Comparison of ENCODE assay signal across 41 mouse cellular contexts in the genomic region with DNA sequence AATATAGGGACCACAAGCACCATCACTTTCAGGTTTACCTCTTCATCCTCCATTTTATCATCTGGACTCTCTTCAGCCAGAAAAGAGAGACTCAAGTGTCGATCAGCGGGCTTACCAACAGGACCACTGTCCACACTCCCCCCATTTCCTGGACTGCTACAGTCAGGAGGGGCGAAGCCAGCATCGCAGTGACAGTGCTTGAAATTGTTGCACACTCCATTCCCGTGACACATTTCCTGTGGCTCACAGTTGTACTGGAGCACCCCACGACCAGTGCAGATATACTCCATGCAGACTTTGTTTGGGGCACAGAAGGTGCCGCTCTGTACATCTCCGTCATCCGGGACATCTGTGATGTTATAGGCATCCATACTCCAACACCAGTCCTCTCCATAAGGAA. TPM values are rescaled to one million over a fixed set of nuclear protein-coding genes. Genes with fewer than 3 reads are reported as not detected.
"Had no signal": no experiment of that assay in that cellular context is flagged by ENCODE, and none has a peak within 500 bp of the region (broad histone marks: within the 10 kb centered on the region; RNA-seq: fewer than 3 reads in every experiment).

No protein-coding gene starts in this region.

- ATAC-seq: hindbrain, postnatal 0 days; intestine, embryonic 16.5 days had no signal

- H3K4me1 ChIP-seq: heart, embryonic 13.5 days; heart, embryonic 15.5 days; hindbrain, embryonic 13.5 days; hindbrain, embryonic 15.5 days; kidney, embryonic 15.5 days; limb, embryonic 13.5 days; limb, embryonic 15.5 days had no signal

- H3K4me3 ChIP-seq: gastrocnemius, adult 2 months; heart, adult 2 months; heart, embryonic 13.5 days; heart, embryonic 15.5 days; hindbrain, embryonic 13.5 days; hindbrain, embryonic 15.5 days; kidney, embryonic 15.5 days; limb, embryonic 13.5 days; limb, embryonic 15.5 days had no signal

- H3K27ac ChIP-seq: gastrocnemius, adult 2 months; heart, adult 2 months; heart, embryonic 13.5 days; heart, embryonic 15.5 days; hindbrain, embryonic 13.5 days; hindbrain, embryonic 15.5 days; hindbrain, postnatal 0 days; kidney, embryonic 15.5 days; kidney, postnatal 0 days; limb, embryonic 13.5 days; limb, embryonic 15.5 days had no signal

- H3K9ac ChIP-seq: heart, embryonic 13.5 days; heart, embryonic 15.5 days; hindbrain, embryonic 13.5 days; hindbrain, embryonic 15.5 days; kidney, embryonic 15.5 days; limb, embryonic 13.5 days; limb, embryonic 15.5 days had no signal

- H3K27me3 ChIP-seq: heart, embryonic 13.5 days; heart, embryonic 15.5 days; hindbrain, embryonic 13.5 days; hindbrain, embryonic 15.5 days; kidney, embryonic 15.5 days; limb, embryonic 13.5 days; limb, embryonic 15.5 days had no signal

- H3K4me2 ChIP-seq: heart, embryonic 11.5 days; heart, embryonic 13.5 days; heart, embryonic 15.5 days; hindbrain, embryonic 13.5 days; hindbrain, embryonic 15.5 days; kidney, embryonic 15.5 days; limb, embryonic 13.5 days; limb, embryonic 15.5 days had no signal

- DNase-seq: gastrocnemius, adult 2 months; gastrocnemius, postnatal 10 days; gastrocnemius, postnatal 25 days; heart, adult 11 months; heart, adult 2 months; heart, postnatal 14 days; heart, postnatal 36 days; kidney, adult 11 months; kidney, adult 2 months; kidney, adult 9 months; kidney, postnatal 14 days; kidney, postnatal 36 days; layer of hippocampus, adult 9-11 months; layer of hippocampus, postnatal 36 days; left cerebral cortex, postnatal 4 days had no signal

- H3K9me3 ChIP-seq: heart, embryonic 13.5 days; heart, embryonic 15.5 days; hindbrain, embryonic 13.5 days; hindbrain, embryonic 15.5 days; kidney, embryonic 15.5 days; limb, embryonic 13.5 days; limb, embryonic 15.5 days had no signal

RNA-seq across cellular contexts. Expression of a gene that starts 15.7 kb away (rescaled TPM):
- total RNA-seq: gastrocnemius, adult 2 months; gastrocnemius, postnatal 10 days; gastrocnemius, postnatal 25 days; gastrocnemius, postnatal 4 days; heart, adult 2 months; heart, postnatal 14 days; heart, postnatal 36 days; hematopoietic stem cell, adult 5-6 weeks; hindbrain, postnatal 0 days; layer of hippocampus, adult 8-10 months; left cerebral cortex, adult 8-10 months; left cerebral cortex, postnatal 10 days; left cerebral cortex, postnatal 4 days; liver, adult 2 months had no signal
- polyA plus RNA-seq: hindbrain, embryonic 11.5 days; hindbrain, postnatal 0 days; intestine, embryonic 16.5 days; kidney, adult 2 months; large intestine, adult 2 months; limb, embryonic 11.5 days; limb, embryonic 13.5 days; liver, adult 2 months had no signal

RNA-seq across cellular contexts. Expression of a gene that starts 26.3 kb away (rescaled TPM):
- total RNA-seq: gastrocnemius, adult 2 months; gastrocnemius, postnatal 10 days; gastrocnemius, postnatal 25 days; gastrocnemius, postnatal 4 days; heart, postnatal 14 days; heart, postnatal 36 days; hematopoietic stem cell, adult 5-6 weeks; hindbrain, postnatal 0 days; layer of hippocampus, adult 18-20 months; layer of hippocampus, postnatal 14 days; left cerebral cortex, adult 18-20 months; left cerebral cortex, adult 8-10 months; left cerebral cortex, postnatal 10 days; left cerebral cortex, postnatal 25 days; left cerebral cortex, postnatal 4 days had no signal
- polyA plus RNA-seq: heart, embryonic 11.5 days; heart, embryonic 13.5 days; heart, embryonic 15.5 days; heart, postnatal 0 days; hindbrain, embryonic 11.5 days; hindbrain, embryonic 13.5 days; hindbrain, embryonic 15.5 days; hindbrain, postnatal 0 days; intestine, embryonic 14.5 days; intestine, embryonic 16.5 days; kidney, embryonic 15.5 days; limb, embryonic 11.5 days; limb, embryonic 13.5 days; limb, embryonic 15.5 days; liver, adult 2 months had no signal
